Mouse (Mus musculus) ES-E14 (cell line): ENCODE results near the gene Zpr1. TPM values are rescaled to one million over a fixed set of nuclear protein-coding genes. Genes with fewer than 3 reads are reported as not detected.
A peak's percentile ranks its signal among the peaks of the same experiment; 100 is the strongest.

Experiments used
- DNase-seq: peaks from one replicate; pipeline ENCODE4 v3.0.0-alpha.2; 2013; ENCODE audit warnings: low read depth, low spot score
- H3K27ac ChIP-seq: 2 replicates; pipeline ENCODE4 v1.5.1; 2012; ENCODE audit warnings: low read depth, mild to moderate bottlenecking, low read length, moderate library complexity, mixed read lengths; ENCODE audit not compliant: poor library complexity, insufficient read depth, severe bottlenecking
- H3K36me3 ChIP-seq: 2 replicates; pipeline ENCODE4 v1.6.1; 2012; ENCODE audit warnings: mild to moderate bottlenecking, low read length, moderate library complexity, mixed read lengths; ENCODE audit not compliant: control insufficient read depth, poor library complexity, insufficient read depth, severe bottlenecking
- H3K4me1 ChIP-seq, 2 experiments: fragments of 150-350 bp in 1 of 2; sonication (generic) in 1 of 2; 2 replicates each; pipeline ENCODE4 v1.6.1; 2012; ENCODE audit warnings: low read length in 2 of 2, mild to moderate bottlenecking in 1 of 2, mixed read lengths in 1 of 2; ENCODE audit not compliant: control insufficient read depth in 2 of 2, insufficient read depth in 2 of 2, poor library complexity in 1 of 2
- H3K4me3 ChIP-seq, 2 experiments: fragments of 150-350 bp in 1 of 2; sonication (generic) in 1 of 2; 2 replicates each; pipeline ENCODE4 v1.5.1; 2012; ENCODE audit warnings: low read length in 2 of 2, low read depth in 1 of 2, mild to moderate bottlenecking in 1 of 2, mixed read lengths in 1 of 2; ENCODE audit not compliant: insufficient read depth in 1 of 2, poor library complexity in 1 of 2, severe bottlenecking in 1 of 2
- H3K9ac ChIP-seq: 2 replicates; pipeline ENCODE4 v1.6.1; 2012; ENCODE audit warnings: low read depth, mild to moderate bottlenecking, low read length, mixed read lengths; ENCODE audit not compliant: poor library complexity, insufficient read depth, severe bottlenecking
- H3K9me3 ChIP-seq: fragments of 150-350 bp; sonication (generic); 2 replicates; pipeline ENCODE4 v1.6.1; 2012; ENCODE audit warnings: low read depth, mild to moderate bottlenecking, low read length; ENCODE audit not compliant: control insufficient read depth, insufficient read depth
- CHD2 ChIP-seq: IDR thresholded peaks from 2 replicates; pipeline ENCODE4 v1.6.1; 2014; ENCODE audit warnings: mild to moderate bottlenecking, low read depth, low read length, inconsistent platforms
- HCFC1 ChIP-seq: IDR thresholded peaks from 2 replicates; pipeline ENCODE4 v1.6.1; 2012; ENCODE audit warnings: low read length, inconsistent platforms, borderline replicate concordance; ENCODE audit not compliant: insufficient read depth
- MAFK ChIP-seq: IDR thresholded peaks from 2 replicates; pipeline ENCODE4 v1.6.1; 2014; ENCODE audit warnings: mild to moderate bottlenecking, low read depth, low read length, inconsistent platforms; ENCODE audit not compliant: insufficient read depth
- ZC3H11A ChIP-seq: IDR thresholded peaks from 2 replicates; pipeline ENCODE4 v1.6.1; 2012; ENCODE audit warnings: low read depth, mild to moderate bottlenecking, inconsistent platforms, low read length, borderline replicate concordance
- ZNF384 ChIP-seq: IDR thresholded peaks from 2 replicates; pipeline ENCODE4 v1.6.1; 2012; ENCODE audit warnings: low read depth, low read length, inconsistent platforms
- in situ Hi-C, 2 experiments: fragments of 600-800 bp; cut with MboI; formaldehyde crosslinking; loops; one replicate each; pipeline ENCODE4 v1.15.1; 2025; ENCODE audit warnings: low sequenced_read_pairs in 2 of 2, inconsistent platforms in 1 of 2; ENCODE audit not compliant: unreplicated experiment in 2 of 2
- total RNA-seq: library from RNA; depleted of rRNA; stranded (reverse); fragments of 300-350 nt; gene quantifications from 2 replicates; pipeline ENCODE4 v1.2.3, GENCODE M21; 2012; rRNA removed

Zpr1 gene
- total RNA-seq, 1 experiment = 56.0 TPM

DNA sequence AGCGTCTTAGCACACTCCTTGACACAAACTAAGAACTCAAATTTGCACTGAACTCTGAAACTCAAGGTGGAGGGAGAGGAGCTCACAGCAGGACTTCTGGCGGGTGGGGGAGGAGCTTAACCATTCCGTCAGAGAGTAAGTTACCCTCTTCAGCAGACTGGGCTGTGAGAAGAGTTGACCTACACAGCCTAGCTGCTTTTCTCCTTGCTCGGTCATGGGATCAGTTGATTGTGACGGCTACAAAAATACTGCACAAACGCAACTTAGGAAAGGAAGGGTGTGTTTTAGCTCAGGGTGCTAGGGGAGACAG is 57.7 kb downstream of the Zpr1 start:
- Histone ChIP-seq H3K9ac (peak overlapping the region; percentile 35; the same call in 1 of the 2 replicates), H3K4me1 (peaks cover 4 to 17% of the 10 kb centered on the region in 2 experiments; a peak in 2 of 4 replicates), H3K27ac (peak overlapping the region; percentile 59; the same call in 1 of the 2 replicates), H3K36me3 (no peaks in the 10 kb centered on the region), H3K4me3 (peak overlapping the region; percentile 2 to 16; a peak in 3 of 4 replicates), H3K9me3 (no peaks in the 10 kb centered on the region)
- in situ Hi-C loops = no loop called here
- no peak for DNase-seq
- TF ChIP-seq MAFK = no peak
- TF ChIP-seq ZNF384 = no peak
- no peak for TF ChIP-seq ZC3H11A
- TF ChIP-seq HCFC1 = no peak
- TF ChIP-seq CHD2 = no peak

DNA sequence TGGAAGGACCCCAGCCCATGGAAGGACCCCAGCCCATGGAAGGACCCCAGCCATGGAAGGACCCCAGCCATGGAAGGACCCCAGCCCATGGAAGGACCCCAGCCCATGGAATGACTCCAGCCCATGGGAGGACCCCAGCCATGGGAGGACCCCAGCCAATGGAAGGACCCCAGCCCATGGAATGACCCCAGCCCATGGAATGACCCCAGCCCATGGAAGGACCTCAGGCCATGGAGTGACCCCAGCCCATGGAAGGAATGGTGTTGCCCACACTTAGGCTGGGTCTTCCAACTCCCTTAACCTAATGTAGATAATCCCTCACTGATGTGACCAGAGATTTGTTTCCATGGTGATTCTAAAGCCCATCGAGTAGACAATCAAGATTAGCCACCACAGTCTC is 58.4 kb downstream of the Zpr1 start:
- H3K27ac ChIP-seq = no peak overlapping the region
- no peak for DNase-seq
- H3K4me1 ChIP-seq = peaks cover 4 to 21% of the 10 kb centered on the region in 2 experiments; a peak in 2 of 4 replicates
- no peak overlapping the region for H3K4me3 ChIP-seq
- H3K36me3 ChIP-seq = no peaks in the 10 kb centered on the region
- in situ Hi-C loops = no loop called here
- H3K9me3 ChIP-seq = no peaks in the 10 kb centered on the region
- no peak overlapping the region for H3K9ac ChIP-seq
- TF ChIP-seq HCFC1 = no peak
- no peak for TF ChIP-seq ZNF384
- TF ChIP-seq MAFK = no peak
- no peak for TF ChIP-seq ZC3H11A
- TF ChIP-seq CHD2 = no peak

Other genes starting within 250 kb of the Zpr1 start
- gene Apoa1, start 44.5 kb upstream of the Zpr1 start, total RNA-seq = 0.45 and 0.63 TPM in 2 replicates
- gene Apoc3, start 37.4 kb upstream of the Zpr1 start, total RNA-seq = not detected in 2 replicates
- not detected in 2 replicates for gene Apoa4, start 32.4 kb upstream of the Zpr1 start, total RNA-seq
- gene Apoa5, start 4.4 kb upstream of the Zpr1 start, total RNA-seq = 0.09 and 0.42 TPM in 2 replicates
- 14.3 and 21.6 TPM in 2 replicates for gene Bud13, start 9.9 kb downstream of the Zpr1 start, total RNA-seq
- not detected in 2 replicates for gene 4931429L15Rik, start 46.9 kb downstream of the Zpr1 start, total RNA-seq